Mouse (Mus musculus) cerebellum, adult 2 months (tissue): ENCODE results near the gene Vwa7.

ENCODE experiments used
- CTCF ChIP-seq: fragments of 200-500 bp; IDR thresholded peaks from 2 replicates; pipeline ENCODE4 v1.5.1; 2011; ENCODE audit warnings: low read depth, mild to moderate bottlenecking, control low read depth, low read length, moderate library complexity, borderline replicate concordance; ENCODE audit not compliant: insufficient read depth
- POLR2A ChIP-seq: fragments of 200-500 bp; IDR thresholded peaks from 2 replicates; pipeline ENCODE4 v1.6.1; 2011; ENCODE audit warnings: low read length, control low read depth, borderline replicate concordance; ENCODE audit not compliant: insufficient read depth

GRCm38 (mm10) chr17:34998526-34999430 is 17.6 kb upstream of the Vwa7 start:
- no peak for TF ChIP-seq CTCF
- no peak for TF ChIP-seq POLR2A
